Mouse (Mus musculus) liver, adult 2 months (tissue): ENCODE results near the gene Tmigd1. TPM values are rescaled to one million over a fixed set of nuclear protein-coding genes. Genes with fewer than 3 reads are reported as not detected.

Experiments
- DNase-seq: peaks from one replicate; pipeline ENCODE4 v3.0.0-alpha.2; 2011; ENCODE audit warnings: low read depth, low spot score; ENCODE audit errors: extremely low read depth
- H3K27ac ChIP-seq: fragments of 200-500 bp; replicated peaks from 2 replicates; pipeline ENCODE4 v1.5.1; 2012; ENCODE audit warnings: low read depth, mild to moderate bottlenecking, control low read depth, inconsistent platforms, low read length; ENCODE audit not compliant: insufficient read depth
- H3K27me3 ChIP-seq: fragments of 200-500 bp; 2 replicates; pipeline ENCODE4 v1.6.1; 2012; ENCODE audit warnings: mild to moderate bottlenecking, moderate library complexity, low read length, inconsistent platforms; ENCODE audit not compliant: control insufficient read depth, insufficient read depth
- H3K36me3 ChIP-seq: fragments of 200-500 bp; 2 replicates; pipeline ENCODE4 v1.6.1; 2012; ENCODE audit warnings: low read length, inconsistent platforms; ENCODE audit not compliant: control insufficient read depth, insufficient read depth
- H3K4me1 ChIP-seq: fragments of 200-500 bp; 2 replicates; pipeline ENCODE4 v1.6.1; 2011; ENCODE audit warnings: low read length; ENCODE audit not compliant: control insufficient read depth, insufficient read depth
- H3K4me3 ChIP-seq: fragments of 200-500 bp; 2 replicates; pipeline ENCODE4 v1.5.1; 2011; ENCODE audit warnings: low read depth, mild to moderate bottlenecking, control low read depth, low read length, moderate library complexity; ENCODE audit not compliant: insufficient read depth
- H3K79me2 ChIP-seq: fragments of 200-500 bp; 2 replicates; pipeline ENCODE4 v1.6.1; 2012; ENCODE audit warnings: inconsistent platforms, mild to moderate bottlenecking, low read length, moderate library complexity; ENCODE audit not compliant: control insufficient read depth, insufficient read depth
- H3K9ac ChIP-seq: fragments of 200-500 bp; 2 replicates; pipeline ENCODE4 v1.6.1; 2012; ENCODE audit warnings: low read depth, mild to moderate bottlenecking, control low read depth, inconsistent platforms, low read length
- CTCF ChIP-seq: fragments of 200-500 bp; IDR thresholded peaks from 2 replicates; pipeline ENCODE4 v1.5.1; 2011; ENCODE audit warnings: low read depth, low read length, control low read depth
- POLR2A ChIP-seq: fragments of 200-500 bp; IDR thresholded peaks from 2 replicates; pipeline ENCODE4 v1.6.1; 2011; ENCODE audit warnings: low read length, control low read depth; ENCODE audit not compliant: insufficient read depth; ENCODE audit errors: extremely low read depth
- WGBS: fragments of 180-500 bp; shearing (Covaris S2); methylation state at CpG from one replicate; pipeline ENCODE4 v1.1.7; 2018; 5-methylcytosine and 5-hydroxymethylcytosine counted together
- polyA plus RNA-seq: library from polyadenylated mRNA; depleted of rRNA; stranded (reverse); fragments of >200 nt; gene quantifications from 2 replicates; pipeline ENCODE4 v1.2.3, GENCODE M21; 2012
- total RNA-seq: library from RNA; depleted of rRNA; stranded (reverse); fragments of >200 nt; gene quantifications from 2 replicates; pipeline ENCODE4 v1.2.3, GENCODE M21; 2014

The Tmigd1 gene
- total and polyA plus RNA-seq, 2 experiments, result not detected

GRCm38 (mm10) chr11:76861185-76861584 lies 40.8 kb upstream of the Tmigd1 start:
- Histone ChIP-seq H3K27me3 (no peaks in the 10 kb centered on the region), H3K36me3 (no peaks in the 10 kb centered on the region), H3K4me1 (no peaks in the 10 kb centered on the region), H3K4me3 (no peak overlapping the region), H3K9ac (no peak overlapping the region), H3K79me2 (no peaks in the 10 kb centered on the region), H3K27ac (no peak overlapping the region)
- TF ChIP-seq CTCF, result no peak
- no peak for TF ChIP-seq POLR2A
- WGBS, result 67% methylated on average over 3 of the region's 3 CpGs
- DNase-seq, result no peak

GRCm38 (mm10) chr11:76872556-76873234 lies 29.3 kb upstream of the Tmigd1 start:
- WGBS, result 87% methylated on average over 11 of the region's 11 CpGs

DNA sequence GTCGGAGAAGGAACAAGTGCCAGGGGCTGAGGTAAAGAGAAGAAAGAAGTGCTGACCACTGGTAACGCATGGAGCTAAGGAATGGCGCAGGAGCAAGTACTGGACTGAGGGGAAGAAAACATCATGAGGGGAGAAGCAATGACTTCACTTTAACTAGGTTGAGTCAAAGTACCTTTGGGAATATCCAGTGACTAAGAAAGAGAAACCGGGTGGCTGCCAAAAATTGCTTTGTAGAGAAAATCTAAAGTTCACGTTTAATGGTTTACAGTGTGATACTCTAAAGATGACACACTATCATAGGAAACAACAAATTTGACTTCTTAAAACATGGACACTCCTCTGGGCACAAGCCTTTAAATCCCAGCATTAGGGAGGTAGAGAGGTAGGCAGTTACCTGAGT lies 28.1 kb upstream of the Tmigd1 start:
- no peaks in the 10 kb centered on the region for H3K27me3 ChIP-seq
- H3K4me3 ChIP-seq, result no peak overlapping the region
- DNase-seq, result no peak
- H3K9ac ChIP-seq, result no peak overlapping the region
- no peaks in the 10 kb centered on the region for H3K36me3 ChIP-seq
- no peak for TF ChIP-seq POLR2A
- TF ChIP-seq CTCF, result no peak
- H3K4me1 ChIP-seq, result no peaks in the 10 kb centered on the region; the same call in 1 of the 2 replicates
- no peak overlapping the region for H3K27ac ChIP-seq
- no peaks in the 10 kb centered on the region for H3K79me2 ChIP-seq
- 89% methylated on average over 5 of the region's 5 CpGs for WGBS

More at GRCm38 (mm10) chr11:76872556-76873234, 29.3 kb upstream of the Tmigd1 start:
- DNase-seq, result no peak
- Histone ChIP-seq H3K79me2 (no peaks in the 10 kb centered on the region), H3K27ac (no peak overlapping the region), H3K4me3 (no peak overlapping the region), H3K9ac (no peak overlapping the region), H3K27me3 (no peaks in the 10 kb centered on the region), H3K4me1 (no peaks in the 10 kb centered on the region; the same call in 1 of the 2 replicates), H3K36me3 (no peaks in the 10 kb centered on the region)
- no peak for TF ChIP-seq POLR2A
- TF ChIP-seq CTCF, result no peak

GRCm38 (mm10) chr11:76874766-76875165 lies 27.2 kb upstream of the Tmigd1 start:
- no peaks in the 10 kb centered on the region for H3K79me2 ChIP-seq
- H3K27ac ChIP-seq, result no peak overlapping the region
- no peak for TF ChIP-seq POLR2A
- TF ChIP-seq CTCF, result no peak

GRCm38 (mm10) chr11:76879816-76880215 lies 22.1 kb upstream of the Tmigd1 start:
- TF ChIP-seq POLR2A, result no peak
- TF ChIP-seq CTCF, result no peak
- H3K27me3 ChIP-seq, result no peaks in the 10 kb centered on the region
- H3K79me2 ChIP-seq, result no peaks in the 10 kb centered on the region
- H3K27ac ChIP-seq, result no peak overlapping the region
- no peak for DNase-seq
- WGBS, result 92% methylated on average over 5 of the region's 5 CpGs
- H3K4me1 ChIP-seq, result no peaks in the 10 kb centered on the region; the same call in 1 of the 2 replicates
- H3K4me3 ChIP-seq, result no peak overlapping the region
- no peaks in the 10 kb centered on the region for H3K36me3 ChIP-seq
- H3K9ac ChIP-seq, result no peak overlapping the region

More at GRCm38 (mm10) chr11:76874766-76875165, 27.2 kb upstream of the Tmigd1 start:
- no peaks in the 10 kb centered on the region for H3K27me3 ChIP-seq
- H3K36me3 ChIP-seq, result no peaks in the 10 kb centered on the region
- whole genome bisulfite sequencing, result 54% methylated on average over 6 of the region's 6 CpGs
- H3K9ac ChIP-seq, result no peak overlapping the region
- no peaks in the 10 kb centered on the region; the same call in 1 of the 2 replicates for H3K4me1 ChIP-seq
- no peak overlapping the region for H3K4me3 ChIP-seq
- no peak for DNase-seq

DNA sequence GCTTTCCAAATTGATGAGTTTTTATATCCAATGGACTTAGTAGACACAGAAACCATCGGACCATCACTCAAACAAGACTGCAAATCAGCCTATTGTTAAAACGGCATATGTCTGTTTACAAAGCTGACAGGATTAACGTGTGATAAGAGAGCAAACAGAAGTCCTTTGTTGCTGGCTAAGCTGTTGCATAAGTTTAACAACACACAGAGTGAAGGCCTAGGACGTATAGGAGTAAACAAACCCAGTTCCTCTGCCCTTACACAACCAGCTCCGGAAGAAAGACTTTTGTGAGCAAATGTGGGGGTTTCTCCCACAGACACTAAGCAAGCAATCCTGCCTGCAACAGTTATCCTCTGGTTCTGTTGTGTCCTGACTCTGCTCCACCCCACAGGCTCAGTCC lies 17.5 kb upstream of the Tmigd1 start:
- no peak overlapping the region for H3K27ac ChIP-seq
- DNase-seq, result no peak
- no peak for TF ChIP-seq POLR2A
- no peak for TF ChIP-seq CTCF

More for the DNA sequence above, 17.5 kb upstream of the Tmigd1 start:
- no peak overlapping the region for H3K4me3 ChIP-seq
- 32% methylated on average over 5 of the region's 5 CpGs for WGBS
- H3K4me1 ChIP-seq, result no peaks in the 10 kb centered on the region
- no peaks in the 10 kb centered on the region for H3K79me2 ChIP-seq
- no peak overlapping the region for H3K9ac ChIP-seq
- H3K27me3 ChIP-seq, result no peaks in the 10 kb centered on the region
- H3K36me3 ChIP-seq, result no peaks in the 10 kb centered on the region
